Mouse (Mus musculus): Measurements from ENCODE around the gene Gm28042. TPM values are rescaled to one million over a fixed set of nuclear protein-coding genes. Genes with fewer than 3 reads are reported as not detected.

Gm28042 gene
- total RNA-seq (2021): 1 to 10 TPM in 1 of 2 experiments, under 1 TPM in 1; 0.97 to 1.3 TPM
- long read RNA-seq, experiment 1, partial matches to known transcripts: 0 of 2 reads
- long read RNA-seq, experiment 1, other reads (novel, unspliced or antisense): 2 of 2 reads
- long read RNA-seq, experiment 2, partial matches to known transcripts: 0 of 1 reads
- long read RNA-seq, experiment 2, other reads (novel, unspliced or antisense): 1 of 1 reads

- no peak for TF ChIP-seq CTCF (IDR thresholded peaks at IDR 0.05)
- Histone ChIP-seq H3K27ac (peak within 1 kb of the TSS; percentile 93), H3K4me3 (peak within 1 kb of the TSS; percentile 59)
- intact Hi-C loops (cut with DNase I): no loop called here
- DNase-seq (ENCODE audit: extremely low spot score in 1 of 2, low spot score in 2 of 2): peak; percentile 88 to 89
Observed at GRCm38 (mm10) chr2:120026984-120027949, at the start of gene Gm28042, which contains the start of gene Jmjd7. Gm28042 (plus strand) TSS chr2:120027493. Jmjd7 (plus strand) TSS chr2:120027483.

GRCm38 (mm10) chr2:119980343-119980986 lies 46.8 kb upstream of the Gm28042 start:
- no peak for DNase-seq (ENCODE audit: extremely low spot score in 1 of 2, low spot score in 2 of 2)
- intact Hi-C loops (cut with DNase I): no loop called here
- H3K27ac ChIP-seq: no peak overlapping the region
- TF ChIP-seq CTCF (IDR thresholded peaks at IDR 0.05): no peak
- H3K4me3 ChIP-seq: no peak overlapping the region

DNA sequence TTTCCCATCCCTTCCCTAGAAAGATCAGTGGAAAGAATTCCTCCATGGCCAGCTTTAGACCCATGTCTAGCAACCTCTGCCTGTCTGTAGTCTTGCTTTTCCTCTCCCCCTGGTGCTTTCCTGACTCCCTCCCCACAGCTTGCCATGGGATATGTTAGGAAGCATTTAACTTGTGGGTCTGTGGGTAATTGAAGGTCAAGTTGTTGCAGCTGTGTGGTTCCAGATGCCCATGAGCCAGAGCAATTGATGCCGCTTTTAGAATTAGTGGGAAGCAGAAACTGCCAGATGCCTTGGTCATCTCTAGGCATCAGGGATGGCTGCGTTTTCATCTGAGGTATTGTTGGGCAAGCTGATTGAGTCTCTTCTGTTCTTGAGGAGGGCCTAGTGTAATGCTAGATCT lies 45.7 kb upstream of the Gm28042 start:
- intact Hi-C loops (cut with DNase I): no loop called here
- no peak overlapping the region for H3K4me3 ChIP-seq
- no peak for DNase-seq (ENCODE audit: extremely low spot score in 1 of 2, low spot score in 2 of 2)
- no peak for TF ChIP-seq CTCF (IDR thresholded peaks at IDR 0.05)
- no peak overlapping the region for H3K27ac ChIP-seq

GRCm38 (mm10) chr2:119985871-119986270 lies 41.4 kb upstream of the Gm28042 start:
- intact Hi-C loops (cut with DNase I): no loop called here
- Histone ChIP-seq H3K4me3 (no peak overlapping the region), H3K27ac (no peak overlapping the region)
- TF ChIP-seq CTCF (IDR thresholded peaks at IDR 0.05): no peak
- DNase-seq (ENCODE audit: extremely low spot score in 1 of 2, low spot score in 2 of 2): no peak

- no peak for TF ChIP-seq CTCF (IDR thresholded peaks at IDR 0.05)
- no peak for DNase-seq (ENCODE audit: extremely low spot score in 1 of 2, low spot score in 2 of 2)
- Histone ChIP-seq H3K4me3 (no peak overlapping the region), H3K27ac (no peak overlapping the region)
- intact Hi-C loops (cut with DNase I): no loop called here
Observed at GRCm38 (mm10) chr2:119986369-119986768, 40.9 kb upstream of the Gm28042 start.

- DNase-seq (ENCODE audit: extremely low spot score in 1 of 2, low spot score in 2 of 2): no peak
- TF ChIP-seq CTCF (IDR thresholded peaks at IDR 0.05): no peak
- Histone ChIP-seq H3K27ac (no peak overlapping the region), H3K4me3 (no peak overlapping the region)
- intact Hi-C loops (cut with DNase I): no loop called here
Observed at GRCm38 (mm10) chr2:119987441-119987840, 39.9 kb upstream of the Gm28042 start.

DNA sequence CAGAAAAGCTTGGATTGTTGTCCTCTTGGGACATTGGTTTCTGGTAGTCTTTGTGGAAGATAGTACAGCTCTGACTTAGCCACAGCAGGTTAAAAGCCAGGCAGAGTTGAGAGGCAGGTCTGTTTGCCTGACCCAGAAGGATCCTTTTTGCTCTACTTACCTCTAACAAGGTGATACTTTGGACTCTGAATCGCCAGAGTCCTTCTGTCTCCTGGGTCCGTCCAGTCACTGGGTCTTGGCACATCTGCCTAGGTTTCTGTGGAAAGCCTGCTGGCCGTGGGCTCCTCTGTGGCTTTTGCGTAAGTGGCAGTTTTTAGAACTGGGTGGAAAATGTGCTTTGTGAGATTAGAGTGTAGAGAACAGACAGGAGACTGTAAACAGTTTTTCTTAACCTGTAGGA lies 38.3 kb upstream of the Gm28042 start:
- no peak for TF ChIP-seq CTCF (IDR thresholded peaks at IDR 0.05)
- no peak overlapping the region for H3K27ac ChIP-seq

DNA sequence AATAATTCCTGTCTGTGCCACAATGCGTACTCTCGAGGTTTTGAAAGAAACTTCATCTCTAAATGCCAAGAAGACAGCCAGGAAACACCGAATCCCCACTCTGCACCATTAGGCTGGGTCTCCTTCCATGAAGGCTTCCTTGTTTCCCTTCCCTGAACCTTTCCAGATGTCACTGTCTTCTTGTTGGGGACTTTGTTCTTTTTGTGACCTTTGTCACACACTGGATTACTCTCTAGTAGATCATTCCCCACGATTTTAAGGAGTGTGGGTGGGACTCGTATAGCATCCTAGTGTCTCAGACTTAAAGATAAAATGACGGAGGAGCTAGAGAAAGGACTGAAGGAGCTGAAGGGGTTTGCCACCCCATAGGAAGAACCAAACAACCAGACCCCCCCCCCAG lies 36.4 kb upstream of the Gm28042 start:
- no peak overlapping the region for H3K4me3 ChIP-seq
- no peak overlapping the region for H3K27ac ChIP-seq
- TF ChIP-seq CTCF (IDR thresholded peaks at IDR 0.05): no peak
- intact Hi-C loops (cut with DNase I): no loop called here
- DNase-seq (ENCODE audit: extremely low spot score in 1 of 2, low spot score in 2 of 2): no peak

More for the DNA sequence above, 38.3 kb upstream of the Gm28042 start:
- no peak overlapping the region for H3K4me3 ChIP-seq
- intact Hi-C loops (cut with DNase I): no loop called here
- DNase-seq (ENCODE audit: extremely low spot score in 1 of 2, low spot score in 2 of 2): no peak

DNA sequence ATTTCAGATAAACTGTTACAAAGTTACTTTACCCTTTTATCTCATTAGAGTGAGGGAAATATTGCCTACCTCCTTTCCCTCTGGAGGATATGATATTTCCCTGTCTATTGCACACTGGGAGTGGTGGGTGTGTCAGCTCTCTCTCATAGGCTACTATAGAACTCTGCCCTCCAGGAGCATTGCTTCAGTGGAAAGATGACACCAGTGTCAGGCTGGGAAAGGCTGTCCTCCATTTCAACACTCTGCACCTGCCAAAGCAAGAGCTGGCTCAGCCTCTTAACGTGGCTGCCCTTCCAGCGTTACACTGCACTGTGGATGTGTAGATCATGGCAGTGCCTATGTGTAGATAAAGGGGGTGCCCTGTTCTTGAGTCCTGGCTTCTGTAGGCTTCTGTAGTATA lies 34.9 kb upstream of the Gm28042 start:
- DNase-seq (ENCODE audit: extremely low spot score in 1 of 2, low spot score in 2 of 2): no peak
- H3K4me3 ChIP-seq: no peak overlapping the region
- intact Hi-C loops (cut with DNase I): no loop called here
- no peak overlapping the region for H3K27ac ChIP-seq
- TF ChIP-seq CTCF (IDR thresholded peaks at IDR 0.05): no peak

DNA sequence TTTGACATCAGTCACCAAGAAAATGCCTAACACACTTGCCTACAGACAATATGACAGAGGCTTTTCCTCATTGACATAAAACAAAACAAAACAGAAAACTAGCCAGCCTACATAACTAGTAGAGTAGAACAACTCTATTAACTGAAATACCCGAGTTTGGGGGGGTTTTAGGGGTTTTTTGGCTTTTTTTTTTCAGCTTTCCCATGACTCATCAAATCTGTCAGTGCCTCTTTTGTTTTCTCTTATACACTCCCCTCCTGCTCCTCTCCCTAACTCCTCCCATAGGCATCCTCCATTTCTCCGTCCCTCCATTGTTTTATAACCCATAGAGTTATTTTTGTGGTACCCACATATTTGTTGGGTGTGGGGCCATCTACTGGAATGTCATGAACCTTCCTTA lies 33.8 kb upstream of the Gm28042 start:
- intact Hi-C loops (cut with DNase I): no loop called here
- Histone ChIP-seq H3K27ac (no peak overlapping the region), H3K4me3 (no peak overlapping the region)
- TF ChIP-seq CTCF (IDR thresholded peaks at IDR 0.05): no peak
- DNase-seq (ENCODE audit: extremely low spot score in 1 of 2, low spot score in 2 of 2): no peak

DNA sequence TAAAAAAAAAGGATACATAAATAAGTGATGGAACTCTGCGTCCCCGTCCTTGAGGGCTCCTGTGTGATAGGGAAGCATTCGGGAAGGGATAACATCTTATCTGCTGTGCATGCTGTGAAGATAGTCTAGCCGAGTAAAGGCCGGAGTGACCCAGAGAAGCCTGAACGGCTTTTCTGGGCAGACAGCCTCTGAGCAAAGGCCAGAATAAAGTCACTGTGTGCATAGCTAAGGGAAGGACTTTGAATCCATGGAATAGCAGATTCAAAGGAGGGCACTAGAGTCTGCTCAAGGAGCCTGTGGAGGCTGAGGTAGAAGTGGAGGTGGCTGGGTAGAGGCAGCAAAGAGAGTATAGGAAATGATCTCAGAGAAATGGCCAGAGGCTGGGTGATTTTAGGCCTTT lies 32.5 kb upstream of the Gm28042 start:
- Histone ChIP-seq H3K27ac (no peak overlapping the region; the same call in 1 of the 2 replicates), H3K4me3 (no peak overlapping the region)
- no peak for TF ChIP-seq CTCF (IDR thresholded peaks at IDR 0.05)
- DNase-seq (ENCODE audit: extremely low spot score in 1 of 2, low spot score in 2 of 2): no peak
- intact Hi-C loops (cut with DNase I): loop anchor here (2.0 kb wide), 1 partner anchor 22 kb away; the partner anchor contains the start of gene Mapkbp1

Measured in left cerebral cortex, adult 2 months (tissue).